Mouse (Mus musculus) neural tube, embryonic 15.5 days (tissue): ENCODE results near the gene Pgp. TPM values are rescaled to one million over a fixed set of nuclear protein-coding genes. Genes with fewer than 3 reads are reported as not detected.

Experiments used
- ATAC-seq: fragments of 200-750 bp; cut with Nextera tagmentation; 2 replicates; pipeline ENCODE4 v1.8.0; 2017; ENCODE audit warnings: mild to moderate bottlenecking, moderate TSS enrichment, moderate library complexity; ENCODE audit not compliant: low FRiP score
- H3K27ac ChIP-seq: fragments of 300-500 bp; sonication (generic); replicated peaks from 2 replicates; pipeline ENCODE4 v1.5.1; 2015; ENCODE audit warnings: mild to moderate bottlenecking, inconsistent platforms
- H3K27me3 ChIP-seq: fragments of 300-500 bp; sonication (generic); replicated peaks from 2 replicates; pipeline ENCODE4 v1.6.1; 2015; ENCODE audit warnings: inconsistent platforms
- H3K36me3 ChIP-seq: fragments of 300-500 bp; sonication (generic); 2 replicates; pipeline ENCODE4 v1.6.1; 2015; ENCODE audit warnings: inconsistent platforms
- H3K4me1 ChIP-seq: fragments of 300-500 bp; sonication (generic); 2 replicates; pipeline ENCODE4 v1.6.1; 2015; ENCODE audit warnings: inconsistent platforms
- H3K4me2 ChIP-seq: fragments of 300-500 bp; sonication (generic); 2 replicates; pipeline ENCODE4 v1.6.1; 2015; ENCODE audit warnings: inconsistent platforms, mild to moderate bottlenecking, moderate library complexity
- H3K4me3 ChIP-seq: fragments of 300-500 bp; sonication (generic); replicated peaks from 2 replicates; pipeline ENCODE4 v1.5.1; 2015; ENCODE audit warnings: mild to moderate bottlenecking, inconsistent platforms
- H3K9ac ChIP-seq: fragments of 300-500 bp; sonication (generic); replicated peaks from 2 replicates; pipeline ENCODE4 v1.6.1; 2015; ENCODE audit warnings: mild to moderate bottlenecking, inconsistent platforms
- H3K9me3 ChIP-seq: fragments of 300-500 bp; sonication (generic); replicated peaks from 2 replicates; pipeline ENCODE4 v1.6.1; 2016; ENCODE audit warnings: inconsistent platforms
- WGBS: fragments of 180-500 bp; shearing (Covaris S2); methylation state at CpG from one replicate; pipeline ENCODE4 v1.1.7; 2015; ENCODE audit warnings: mixed read lengths; 5-methylcytosine and 5-hydroxymethylcytosine counted together
- polyA plus RNA-seq: library from polyadenylated mRNA; unstranded; fragments of >200 nt; fragmentation: Nextera tagmentation; extraction: Ambion mirVana; gene quantifications from 2 replicates; pipeline ENCODE4 v1.2.1, GENCODE M21; 2015

Gene Pgp
- polyA plus RNA-seq, 1 experiment from 2014 or later = 79.7 TPM

DNA sequence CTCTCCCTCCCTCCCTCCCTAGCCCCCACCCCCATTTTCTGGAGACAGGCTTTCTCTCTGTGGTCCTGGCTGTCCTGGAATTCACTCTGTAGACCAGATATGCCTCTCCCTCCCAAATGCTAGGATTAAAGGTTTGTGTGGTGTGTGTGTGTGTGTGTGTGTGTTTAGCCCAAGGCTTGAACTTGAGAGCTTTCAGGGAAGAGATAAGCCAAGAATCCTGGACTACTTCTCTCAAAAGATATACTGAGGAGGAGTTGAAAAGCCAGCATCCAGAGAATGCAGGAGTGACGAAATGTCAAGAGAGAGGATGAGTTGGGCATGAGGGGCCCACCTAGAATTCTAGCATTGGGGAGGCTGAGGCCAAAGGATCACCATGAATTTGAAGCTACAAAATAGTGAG, 7.3 kb upstream of the Pgp start:
- H3K27me3 ChIP-seq = no peaks in the 10 kb centered on the region
- no peak overlapping the region for H3K4me2 ChIP-seq
- no peaks in the 10 kb centered on the region for H3K36me3 ChIP-seq
- H3K9ac ChIP-seq = no peak overlapping the region
- H3K27ac ChIP-seq = no peak overlapping the region
- H3K4me3 ChIP-seq = no peak overlapping the region
- no peaks in the 10 kb centered on the region for H3K9me3 ChIP-seq
- H3K4me1 ChIP-seq = no peaks in the 10 kb centered on the region
- ATAC-seq = no peak
- WGBS = 86% methylated on average over 1 of the region's 1 CpGs

DNA sequence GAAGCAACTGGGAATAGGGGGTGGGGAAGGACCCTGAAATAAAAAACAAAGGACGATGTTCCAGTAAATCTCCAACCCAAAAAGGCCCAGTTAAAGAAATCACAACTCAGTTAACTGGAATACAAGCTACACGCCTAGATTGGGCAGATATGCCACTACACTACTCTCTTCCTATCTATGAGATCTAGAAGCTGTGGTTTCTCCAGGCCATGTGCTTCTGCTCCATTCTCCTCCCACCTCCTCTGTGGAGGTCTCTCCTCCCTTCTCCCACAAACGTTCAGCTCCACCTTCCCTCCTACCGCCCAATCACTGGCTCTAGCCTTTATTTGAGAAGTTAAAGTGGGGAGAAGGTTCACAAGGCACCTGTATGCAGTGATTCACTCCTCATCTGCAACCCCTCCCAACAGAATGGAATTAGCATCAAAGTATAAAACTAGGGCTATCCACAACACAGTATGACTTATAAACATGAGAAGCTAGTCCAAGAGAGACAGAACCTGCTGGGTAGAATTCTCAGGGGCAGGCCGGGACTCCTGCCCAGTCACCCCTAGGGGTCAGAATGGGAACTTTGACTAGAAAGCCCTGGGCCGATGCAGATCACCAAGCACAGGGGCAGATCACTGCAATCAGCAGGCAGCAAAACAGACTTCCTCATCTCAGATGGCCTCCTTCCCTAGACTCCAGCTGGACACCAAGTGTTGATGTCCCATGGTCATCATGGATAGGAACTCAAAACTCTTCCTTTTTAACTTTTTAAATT, 6.6 kb upstream of the Pgp start:
- Histone ChIP-seq H3K4me2 (no peak overlapping the region), H3K9me3 (no peaks in the 10 kb centered on the region), H3K27ac (no peak overlapping the region), H3K36me3 (no peaks in the 10 kb centered on the region), H3K4me1 (no peaks in the 10 kb centered on the region), H3K27me3 (no peaks in the 10 kb centered on the region), H3K9ac (no peak overlapping the region), H3K4me3 (no peak overlapping the region)
- ATAC-seq = no peak
- 59% methylated on average over 6 of the region's 6 CpGs for WGBS

DNA sequence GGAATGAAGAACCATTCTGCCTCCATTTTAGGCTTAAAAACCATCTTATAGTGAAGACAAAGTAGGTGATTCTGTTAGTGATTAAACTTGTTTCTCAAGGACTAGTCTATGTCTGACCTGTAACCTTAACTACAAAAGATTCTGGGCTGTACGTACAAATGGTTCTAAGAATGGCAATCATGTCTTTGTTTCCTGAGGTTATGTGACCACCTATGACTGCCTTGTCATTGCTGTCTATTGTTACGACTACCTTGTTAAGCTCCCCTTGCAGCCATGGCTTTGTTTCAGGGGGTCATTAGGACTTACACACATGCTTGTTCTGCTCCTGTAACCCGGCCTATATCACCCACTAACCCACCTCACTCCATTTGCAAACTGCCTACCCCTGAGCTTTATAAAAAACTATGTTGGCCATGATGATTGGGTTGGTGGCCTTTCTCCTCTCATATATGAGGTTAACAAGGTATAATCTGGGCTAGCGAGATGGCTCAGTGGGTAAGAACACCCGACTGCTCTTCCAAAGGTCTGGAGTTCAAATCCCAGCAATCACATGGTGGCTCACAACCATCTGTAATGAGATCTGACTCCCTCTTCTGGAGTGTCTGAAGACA, 1.5 kb upstream of the Pgp start:
- no peak overlapping the region for H3K4me3 ChIP-seq
- H3K9me3 ChIP-seq = no peaks in the 10 kb centered on the region
- peaks cover 31% of the 10 kb centered on the region for H3K4me1 ChIP-seq
- H3K27me3 ChIP-seq = no peaks in the 10 kb centered on the region
- H3K27ac ChIP-seq = no peak overlapping the region
- 86% methylated on average over 5 of the region's 5 CpGs for WGBS
- no peak for ATAC-seq
- H3K4me2 ChIP-seq = no peak overlapping the region
- H3K9ac ChIP-seq = no peak overlapping the region
- peaks cover 6% of the 10 kb centered on the region; the same call in 1 of the 2 replicates for H3K36me3 ChIP-seq

DNA sequence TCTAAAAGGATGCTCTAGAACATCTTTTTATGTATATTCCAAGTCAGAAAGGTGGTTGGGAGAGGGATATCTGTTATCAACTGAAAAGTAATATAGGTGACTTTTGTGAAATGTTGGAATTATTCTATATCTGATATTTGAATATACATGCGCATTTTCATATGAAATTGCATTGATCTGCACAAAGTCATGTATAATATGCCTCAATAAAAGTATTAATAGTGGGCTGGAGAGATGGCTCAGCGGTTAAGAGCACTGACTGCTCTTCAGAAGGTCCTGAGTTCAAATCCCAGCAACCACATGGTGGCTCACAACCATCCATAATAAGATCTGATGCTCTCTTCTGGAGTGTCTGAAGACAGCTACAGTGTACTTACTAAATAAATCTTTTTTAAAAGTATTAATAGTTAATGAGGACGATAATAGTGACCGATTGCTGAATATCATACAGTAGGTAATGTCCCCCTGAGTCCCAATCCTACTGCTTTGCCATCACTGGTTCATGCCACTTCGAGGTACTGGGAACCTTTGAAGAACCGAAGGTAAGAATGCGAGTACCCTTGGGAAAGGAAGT, 769 bp upstream of the Pgp start:
- Histone ChIP-seq H3K36me3 (peaks cover 10% of the 10 kb centered on the region; the same call in 1 of the 2 replicates), H3K4me3 (peak overlapping the region; percentile 92), H3K27me3 (no peaks in the 10 kb centered on the region), H3K9me3 (no peaks in the 10 kb centered on the region), H3K4me2 (peak overlapping the region; percentile 99), H3K27ac (peak overlapping the region; percentile 91), H3K4me1 (peaks cover 37% of the 10 kb centered on the region), H3K9ac (peak overlapping the region; percentile 92)
- WGBS = 16% methylated on average over 7 of the region's 7 CpGs
- ATAC-seq = no peak; the same call in 1 of the 2 replicates

DNA sequence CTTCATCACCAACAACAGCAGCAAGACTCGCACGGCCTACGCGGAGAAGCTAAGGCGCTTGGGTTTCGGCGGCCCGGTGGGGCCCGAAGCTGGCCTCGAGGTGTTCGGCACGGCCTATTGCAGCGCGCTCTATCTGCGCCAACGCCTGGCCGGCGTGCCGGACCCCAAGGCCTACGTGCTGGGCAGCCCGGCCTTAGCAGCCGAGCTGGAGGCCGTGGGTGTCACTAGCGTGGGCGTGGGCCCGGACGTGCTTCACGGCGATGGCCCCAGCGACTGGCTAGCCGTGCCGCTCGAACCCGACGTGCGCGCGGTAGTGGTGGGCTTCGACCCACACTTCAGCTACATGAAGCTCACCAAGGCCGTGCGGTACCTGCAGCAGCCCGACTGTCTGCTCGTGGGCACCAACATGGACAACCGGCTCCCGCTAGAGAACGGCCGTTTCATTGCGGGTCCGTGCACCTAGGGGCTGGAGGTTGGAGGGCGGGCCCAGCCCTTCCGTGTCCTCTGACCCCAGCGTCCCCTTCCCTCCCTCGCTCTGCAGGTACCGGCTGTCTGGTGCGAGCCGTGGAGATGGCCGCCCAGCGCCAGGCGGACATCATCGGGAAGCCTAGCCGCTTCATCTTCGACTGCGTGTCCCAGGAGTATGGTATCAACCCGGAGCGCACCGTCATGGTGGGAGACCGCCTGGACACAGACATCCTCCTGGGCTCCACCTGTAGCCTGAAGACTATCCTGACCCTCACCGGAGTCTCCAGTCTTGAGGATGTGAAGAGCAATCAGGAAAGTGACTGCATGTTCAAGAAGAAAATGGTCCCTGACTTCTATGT, 722 bp downstream of the Pgp start:
- Histone ChIP-seq H3K4me2 (peak overlapping the region; percentile 99), H3K4me1 (peaks cover 43% of the 10 kb centered on the region), H3K9me3 (no peaks in the 10 kb centered on the region), H3K27ac (peak overlapping the region; percentile 91), H3K27me3 (no peaks in the 10 kb centered on the region), H3K4me3 (peak overlapping the region; percentile 92), H3K36me3 (peaks cover 21% of the 10 kb centered on the region), H3K9ac (peak overlapping the region; percentile 92)
- under 1% methylated on average over 68 of the region's 68 CpGs for WGBS
- ATAC-seq = peak; percentile 21

DNA sequence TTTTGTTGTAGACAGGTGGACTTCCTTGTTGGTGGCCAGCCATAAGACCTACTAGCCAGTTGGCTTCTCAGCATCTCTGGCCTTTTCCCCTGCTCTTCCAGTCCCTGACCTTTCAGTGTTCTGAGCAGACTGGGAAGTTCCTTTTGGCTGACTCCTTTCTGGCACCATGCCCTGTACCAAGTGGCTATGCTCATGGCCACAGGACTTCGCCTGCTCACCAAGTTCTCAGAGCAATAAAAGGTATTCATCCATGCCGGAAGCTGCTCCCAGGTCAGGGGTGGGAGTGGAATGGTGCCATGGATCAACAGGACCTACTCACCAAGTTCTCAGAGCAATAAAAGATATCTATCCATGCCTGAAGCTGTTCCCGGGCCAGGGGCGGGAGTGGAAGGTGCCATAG, 2.3 kb downstream of the Pgp start:
- Histone ChIP-seq H3K9ac (no peak overlapping the region), H3K4me2 (peak overlapping the region; percentile 99), H3K4me3 (peak overlapping the region; percentile 92), H3K27ac (no peak overlapping the region), H3K9me3 (no peaks in the 10 kb centered on the region), H3K36me3 (peaks cover 37% of the 10 kb centered on the region), H3K27me3 (no peaks in the 10 kb centered on the region), H3K4me1 (peaks cover 52% of the 10 kb centered on the region)
- ATAC-seq = no peak
- WGBS = 57% methylated on average over 4 of the region's 4 CpGs

DNA sequence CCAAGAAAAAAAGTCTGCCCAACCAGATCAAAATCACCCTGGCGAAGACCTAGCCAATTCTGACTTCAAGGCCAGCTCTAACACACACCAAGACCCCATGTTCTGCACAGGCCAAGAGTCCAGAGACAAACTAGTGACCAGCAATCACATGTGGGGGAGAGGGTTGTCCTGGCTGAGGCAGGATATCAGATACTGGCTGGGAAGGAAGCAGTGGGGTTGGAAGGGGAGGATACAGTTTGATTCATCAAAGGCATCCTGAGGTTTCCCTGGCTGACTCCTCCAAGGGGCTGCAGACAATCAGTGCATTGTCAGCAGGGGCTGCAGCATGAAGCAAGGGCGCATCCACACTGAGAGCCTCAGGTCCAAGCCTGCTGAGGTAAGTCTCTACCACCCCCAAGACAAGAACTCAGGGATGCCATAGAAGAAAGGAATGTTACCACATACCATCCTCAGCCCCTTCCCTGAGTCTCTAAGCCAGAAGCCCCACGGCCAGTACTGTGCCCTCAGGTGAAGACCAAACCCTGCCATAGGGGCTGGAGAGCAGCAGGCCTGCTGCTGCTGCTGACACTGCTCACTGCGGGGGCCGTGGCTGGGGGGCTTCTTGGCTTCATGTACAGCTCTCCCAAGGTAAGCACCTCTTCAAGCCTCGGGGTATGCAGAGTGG, 3.6 kb downstream of the Pgp start, which contains the start of gene Bricd5:
Gene Bricd5, plus strand, starts transcription at position 273 of the 664 bp plus-strand sequence.
- 77% methylated on average over 6 of the region's 6 CpGs for WGBS
- peaks cover 62% of the 10 kb centered on the region for H3K4me1 ChIP-seq
- H3K36me3 ChIP-seq = peaks cover 37% of the 10 kb centered on the region
- peak within 1 kb of the TSS; percentile 6; the same call in 1 of the 2 replicates for H3K27ac ChIP-seq
- H3K27me3 ChIP-seq = no peaks in the 10 kb centered on the region
- peak within 1 kb of the TSS; percentile 0; the same call in 1 of the 2 replicates for H3K4me3 ChIP-seq
- ATAC-seq = no peak
- peak within 1 kb of the TSS; percentile 99 for H3K4me2 ChIP-seq
- H3K9ac ChIP-seq = no peak within 1 kb of the TSS
- no peaks in the 10 kb centered on the region for H3K9me3 ChIP-seq

DNA sequence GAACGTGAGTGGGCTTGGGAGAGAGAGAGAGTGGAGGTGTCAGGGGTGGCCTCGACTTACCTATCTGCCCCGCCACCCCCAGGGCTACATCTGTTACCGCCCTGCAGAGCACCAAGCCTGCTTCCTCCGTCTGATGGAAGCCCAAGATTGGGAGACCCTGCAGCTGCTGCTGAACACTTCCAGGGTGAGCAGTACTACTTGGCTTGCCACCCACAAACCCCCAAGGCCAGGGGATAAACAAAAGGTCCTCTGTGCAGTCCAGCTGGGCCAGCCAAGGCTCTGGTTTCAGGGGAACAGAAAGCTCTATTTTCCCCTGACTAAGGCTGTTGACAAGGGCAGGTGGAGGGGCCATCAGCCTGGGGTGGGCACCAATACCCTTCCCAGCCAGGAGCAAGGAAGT, 4.4 kb downstream of the Pgp start:
- Histone ChIP-seq H3K9ac (no peak overlapping the region), H3K4me1 (peaks cover 62% of the 10 kb centered on the region)
- WGBS = 79% methylated on average over 5 of the region's 5 CpGs

DNA sequence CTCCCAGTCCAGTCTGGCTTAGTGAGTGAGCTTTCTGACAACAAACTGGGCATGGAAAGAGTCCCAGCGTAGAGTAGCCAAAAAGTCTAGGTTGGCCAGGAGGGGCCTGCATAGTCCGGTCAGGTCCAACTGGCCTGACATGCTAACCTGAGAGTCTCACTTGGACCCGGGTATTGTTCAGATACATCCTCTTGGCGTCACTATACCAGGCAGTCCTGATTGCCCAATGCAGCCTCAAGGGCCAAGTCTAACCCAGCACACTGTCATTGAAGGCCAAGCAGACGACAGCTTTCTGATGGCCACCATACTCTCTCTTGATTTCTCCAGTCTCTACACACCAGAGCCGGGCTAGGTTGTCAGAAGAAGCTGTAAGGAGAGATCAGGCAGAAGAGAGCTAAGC, 5.4 kb downstream of the Pgp start:
- no peaks in the 10 kb centered on the region for H3K27me3 ChIP-seq
- H3K4me1 ChIP-seq = peaks cover 70% of the 10 kb centered on the region
- peaks cover 37% of the 10 kb centered on the region for H3K36me3 ChIP-seq
- H3K27ac ChIP-seq = no peak overlapping the region
- 95% methylated on average over 6 of the region's 6 CpGs for WGBS
- ATAC-seq = no peak
- H3K9me3 ChIP-seq = no peaks in the 10 kb centered on the region
- no peak overlapping the region for H3K4me3 ChIP-seq
- H3K9ac ChIP-seq = no peak overlapping the region
- H3K4me2 ChIP-seq = no peak overlapping the region

More for the DNA sequence above, 4.4 kb downstream of the Pgp start:
- Histone ChIP-seq H3K4me3 (no peak overlapping the region), H3K9me3 (no peaks in the 10 kb centered on the region), H3K4me2 (no peak overlapping the region), H3K27me3 (no peaks in the 10 kb centered on the region), H3K36me3 (peaks cover 37% of the 10 kb centered on the region), H3K27ac (peak overlapping the region; percentile 6; the same call in 1 of the 2 replicates)
- no peak for ATAC-seq

DNA sequence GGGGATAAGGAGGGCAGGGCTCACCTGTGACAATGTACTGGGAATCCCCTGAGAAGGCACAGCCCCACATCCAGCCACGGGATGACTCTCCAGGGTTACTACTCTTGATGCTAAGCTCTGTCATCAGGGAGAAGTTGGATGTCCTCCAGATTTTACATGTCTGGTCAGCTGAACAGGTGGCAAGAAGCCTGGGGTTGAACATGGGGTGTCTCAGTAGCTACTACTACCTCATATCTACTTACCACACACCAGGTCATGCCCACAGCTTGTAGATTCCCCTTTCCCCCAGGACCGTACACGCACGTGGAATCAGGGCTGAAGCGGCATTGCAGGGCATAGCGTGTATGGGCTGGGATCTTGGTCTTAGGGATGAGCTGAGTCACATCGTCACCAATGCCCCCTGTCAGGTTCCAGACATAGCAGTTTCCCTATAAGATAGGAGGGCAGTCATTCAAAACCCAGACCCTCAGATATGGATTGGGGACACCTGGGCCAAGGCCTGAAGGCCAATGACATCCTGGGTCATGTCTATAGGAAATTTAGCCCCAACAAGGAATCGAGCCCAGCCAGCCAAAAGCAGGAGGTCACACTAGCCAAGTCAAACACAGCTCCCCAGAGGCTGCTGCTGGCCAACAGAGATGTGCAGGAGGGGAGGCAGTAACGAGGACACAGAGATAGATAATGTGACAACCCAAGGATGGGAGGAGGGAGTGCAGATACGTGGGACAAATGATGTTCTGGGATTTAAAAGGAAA, 6.0 kb downstream of the Pgp start:
- no peak for ATAC-seq
- H3K27me3 ChIP-seq = no peaks in the 10 kb centered on the region
- no peak overlapping the region for H3K9ac ChIP-seq
- no peaks in the 10 kb centered on the region for H3K9me3 ChIP-seq
- H3K27ac ChIP-seq = no peak overlapping the region
- 95% methylated on average over 10 of the region's 10 CpGs for WGBS
- H3K4me1 ChIP-seq = peaks cover 64% of the 10 kb centered on the region
- peaks cover 37% of the 10 kb centered on the region for H3K36me3 ChIP-seq
- no peak overlapping the region for H3K4me2 ChIP-seq
- no peak overlapping the region for H3K4me3 ChIP-seq
